Mouse (Mus musculus): ENCODE measurements around the gene Akap9.

DNA sequence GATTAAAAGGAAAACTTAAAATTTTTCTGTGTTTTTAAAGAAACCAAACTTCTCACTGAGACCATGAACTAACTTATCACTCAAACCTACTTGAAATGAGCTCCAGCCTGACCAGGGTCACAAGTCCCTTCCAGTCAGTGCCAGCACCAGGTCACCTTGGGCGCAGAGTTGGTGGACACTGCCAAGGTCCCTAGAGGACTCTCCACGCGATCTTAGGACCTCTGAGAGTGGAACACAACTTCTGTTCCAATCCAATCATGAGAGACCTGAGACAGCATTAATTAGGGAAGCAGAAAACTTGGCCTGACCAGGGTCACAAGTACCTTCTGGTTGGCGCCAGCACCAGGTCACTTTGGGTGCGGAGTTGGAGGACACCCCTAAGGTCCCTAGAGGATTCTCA lies 166.6 kb downstream of the Akap9 start:
- TF ChIP-seq POLR2AphosphoS2 (IDR thresholded peaks at IDR 0.05; ENCODE audit: low read length) (no peak), POLR2A (IDR thresholded peaks at IDR 0.05; ENCODE audit: control insufficient read depth in 1 of 2, insufficient read depth in 1 of 2, low read depth in 1 of 2, low read length in 2 of 2, poor library complexity in 1 of 2) (no peak), POLR2AphosphoS5 (IDR thresholded peaks at IDR 0.05; ENCODE audit: borderline replicate concordance, low read depth, low read length) (no peak), MAFK (IDR thresholded peaks at IDR 0.05; ENCODE audit: borderline replicate concordance, low read depth, low read length) (no peak), MAZ (IDR thresholded peaks at IDR 0.05; ENCODE audit: low read depth, low read length) (no peak), RCOR1 (IDR thresholded peaks at IDR 0.05; ENCODE audit: low read depth, low read length) (no peak), TAL1 (IDR thresholded peaks at IDR 0.05; ENCODE audit: low read length) (no peak), SIN3A (IDR thresholded peaks at IDR 0.05; ENCODE audit: low read length) (no peak), EP300 (IDR thresholded peaks at IDR 0.05; ENCODE audit: low read depth in 1 of 2, low read length in 2 of 2) (no peak)
